Mouse (Mus musculus): ENCODE measurements around the gene Cnn1.

The Cnn1 gene

GRCm38 (mm10) chr9:22098993-22099696 lies at the start of gene Cnn1:
Cnn1 (plus strand) TSS chr9:22099216.
- peak; percentile 40 for DNase-seq (ENCODE audit: low read depth, low spot score)

- no peak for DNase-seq (ENCODE audit: low read depth, low spot score)
These were observed 49.7 kb upstream of the Cnn1 start for GRCm38 (mm10) chr9:22049315-22049714.

DNA sequence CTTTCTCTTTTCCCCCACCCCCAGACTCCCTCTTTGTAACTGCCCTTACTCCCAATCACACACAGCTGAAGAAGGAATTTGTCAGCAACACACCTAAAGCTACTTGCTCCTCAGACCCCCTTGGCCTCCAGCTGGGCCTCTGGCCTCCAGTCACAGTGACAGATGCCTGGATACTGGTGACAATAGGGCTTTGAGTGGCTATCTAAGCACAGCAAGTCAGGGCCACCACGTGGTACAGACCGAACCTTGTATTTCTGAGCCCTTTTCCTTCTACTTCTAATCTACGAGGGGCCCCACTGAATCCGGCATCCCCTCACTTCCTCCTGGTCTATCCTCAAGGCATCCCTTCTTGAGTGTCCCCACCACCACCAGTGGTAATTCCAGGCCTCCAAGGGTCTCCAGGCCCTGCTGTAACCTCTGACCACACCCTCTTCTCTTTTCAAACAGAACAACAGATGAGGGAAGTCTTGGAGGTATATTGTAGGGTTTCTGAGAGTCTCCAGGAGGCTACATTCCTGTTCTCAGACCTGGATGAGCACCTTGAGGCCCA lies 49.2 kb upstream of the Cnn1 start:
- DNase-seq (ENCODE audit: low read depth, low spot score) = no peak

- DNase-seq (ENCODE audit: low read depth, low spot score) = peak; percentile 93
These were observed 48.6 kb upstream of the Cnn1 start for GRCm38 (mm10) chr9:22050351-22050889.

GRCm38 (mm10) chr9:22051161-22051957 lies 47.7 kb upstream of the Cnn1 start:
- DNase-seq (ENCODE audit: low read depth, low spot score) = peak; percentile 26

DNA sequence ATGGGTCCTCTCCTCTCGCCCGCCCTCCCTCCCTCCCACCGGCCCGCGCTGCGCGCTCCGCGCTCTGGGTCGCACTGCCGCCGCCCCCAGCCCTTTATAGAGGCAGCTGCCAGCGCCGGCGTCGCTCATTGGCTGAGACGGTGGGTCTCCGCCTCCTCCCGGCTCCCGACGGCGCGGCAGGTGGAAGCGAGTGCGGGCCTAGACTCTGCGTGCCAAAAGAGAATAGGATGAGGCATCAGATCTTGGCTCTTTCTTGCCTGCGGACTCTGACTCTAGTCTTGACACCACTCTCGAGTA lies 47.1 kb upstream of the Cnn1 start, which contains the start of gene Elavl3:
TSS of gene Elavl3 (minus strand) at position 66 of the 297 bp plus-strand sequence.
- peak; percentile 87 for DNase-seq (ENCODE audit: low read depth, low spot score)

- peak; percentile 61 for DNase-seq (ENCODE audit: low read depth, low spot score)
These were observed 45.4 kb upstream of the Cnn1 start for GRCm38 (mm10) chr9:22053657-22054056.

DNA sequence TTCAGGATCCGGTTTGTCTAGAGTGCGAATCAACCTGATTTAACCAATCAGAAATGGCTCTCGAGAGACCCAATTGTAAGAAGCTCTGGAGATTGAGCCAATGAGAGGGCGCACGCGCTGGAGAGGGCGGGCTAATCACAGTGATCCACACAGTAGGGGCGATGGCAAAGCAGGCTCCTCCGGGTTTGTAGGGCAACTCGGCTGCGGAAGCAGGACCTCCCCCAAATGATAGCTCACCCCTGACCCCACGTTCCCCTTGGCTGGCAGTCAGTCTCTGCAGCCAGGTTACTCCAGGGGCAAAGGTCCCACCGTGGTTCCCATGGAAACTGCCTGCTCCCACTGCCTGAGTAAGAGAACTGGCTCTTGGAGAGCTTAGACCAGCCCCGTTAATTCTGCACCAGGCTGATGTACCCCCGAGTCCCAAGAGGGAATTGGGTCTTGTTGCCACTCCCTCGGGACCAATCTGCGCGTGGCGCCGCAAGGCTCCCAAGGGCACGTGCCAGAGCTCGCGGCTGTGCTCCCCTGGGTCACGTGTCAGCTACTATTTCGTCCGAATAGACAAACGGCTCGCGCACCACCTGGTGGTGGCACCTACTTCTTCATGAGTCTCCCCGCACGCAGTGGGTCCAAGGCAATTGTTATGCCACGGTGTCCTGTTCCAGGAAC lies 44.5 kb upstream of the Cnn1 start:
- DNase-seq (ENCODE audit: low read depth, low spot score) = peak; percentile 95

GRCm38 (mm10) chr9:22055713-22056112 lies 43.3 kb upstream of the Cnn1 start:
- DNase-seq (ENCODE audit: low read depth, low spot score) = no peak

- no peak for DNase-seq (ENCODE audit: low read depth, low spot score)
These were observed 42.6 kb upstream of the Cnn1 start for GRCm38 (mm10) chr9:22056303-22056910.

GRCm38 (mm10) chr9:22057031-22057517 lies 41.9 kb upstream of the Cnn1 start:
- no peak for DNase-seq (ENCODE audit: low read depth, low spot score)

DNA sequence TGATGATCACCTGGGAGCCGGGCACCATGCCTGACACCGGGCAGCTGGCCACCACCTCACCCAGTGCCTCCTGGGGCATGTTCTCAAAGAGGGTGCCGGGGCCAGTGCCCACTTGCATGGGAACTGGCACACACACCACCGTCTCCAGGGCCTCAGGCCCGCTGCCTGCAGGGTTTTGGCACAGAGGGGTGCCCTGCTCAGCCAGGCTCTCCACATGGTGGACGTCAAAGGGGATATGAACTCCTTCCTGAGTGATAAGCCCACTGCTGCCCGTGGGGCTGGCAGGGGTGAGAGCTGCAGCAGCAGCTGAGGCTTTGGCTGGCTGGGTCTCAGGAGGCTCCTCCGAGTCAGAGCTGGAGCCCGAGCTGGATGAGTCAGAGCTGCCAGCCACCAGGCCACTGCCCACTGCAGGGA lies 41.0 kb upstream of the Cnn1 start:
- no peak for DNase-seq (ENCODE audit: low read depth, low spot score)

GRCm38 (mm10) chr9:22061339-22061738 lies 37.7 kb upstream of the Cnn1 start:
- DNase-seq (ENCODE audit: low read depth, low spot score) = no peak

- DNase-seq (ENCODE audit: low read depth, low spot score) = no peak
These were observed 34.7 kb upstream of the Cnn1 start for GRCm38 (mm10) chr9:22064341-22064740.

GRCm38 (mm10) chr9:22065642-22066041 lies 33.4 kb upstream of the Cnn1 start:
- no peak for DNase-seq (ENCODE audit: low read depth, low spot score)

DNA sequence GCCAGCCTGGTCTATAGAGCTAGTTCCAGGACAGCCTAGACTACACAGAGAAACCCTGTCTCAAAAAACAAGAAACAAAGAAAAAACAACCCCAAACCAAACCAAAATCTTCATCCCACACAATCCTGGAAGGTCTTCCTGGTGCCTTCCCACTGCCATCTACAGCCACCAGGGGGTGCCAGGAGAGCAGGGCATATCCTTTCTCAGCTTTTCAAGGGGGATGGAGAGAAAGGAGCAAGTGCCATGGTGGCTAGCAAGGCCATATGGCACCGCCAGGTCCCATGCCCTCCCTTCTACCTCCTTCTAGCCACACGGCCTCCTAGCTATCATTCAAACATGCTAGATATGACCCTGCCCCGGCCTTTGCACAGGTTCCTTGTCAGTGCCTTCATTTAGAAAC lies 32.6 kb upstream of the Cnn1 start:
- peak; percentile 72 for DNase-seq (ENCODE audit: low read depth, low spot score)

- DNase-seq (ENCODE audit: low read depth, low spot score) = no peak
These were observed 31.8 kb upstream of the Cnn1 start for GRCm38 (mm10) chr9:22067195-22067594.

GRCm38 (mm10) chr9:22069881-22070553 lies 29.0 kb upstream of the Cnn1 start:
- no peak for DNase-seq (ENCODE audit: low read depth, low spot score)

GRCm38 (mm10) chr9:22070791-22071573 lies 28.0 kb upstream of the Cnn1 start, which contains the start of the genes Gm49318 and Zfp653:
Gm49318 (minus strand) TSS chr9:22071259.
Zfp653 (minus strand) TSS chr9:22071376.
- DNase-seq (ENCODE audit: low read depth, low spot score) = peak; percentile 99

DNA sequence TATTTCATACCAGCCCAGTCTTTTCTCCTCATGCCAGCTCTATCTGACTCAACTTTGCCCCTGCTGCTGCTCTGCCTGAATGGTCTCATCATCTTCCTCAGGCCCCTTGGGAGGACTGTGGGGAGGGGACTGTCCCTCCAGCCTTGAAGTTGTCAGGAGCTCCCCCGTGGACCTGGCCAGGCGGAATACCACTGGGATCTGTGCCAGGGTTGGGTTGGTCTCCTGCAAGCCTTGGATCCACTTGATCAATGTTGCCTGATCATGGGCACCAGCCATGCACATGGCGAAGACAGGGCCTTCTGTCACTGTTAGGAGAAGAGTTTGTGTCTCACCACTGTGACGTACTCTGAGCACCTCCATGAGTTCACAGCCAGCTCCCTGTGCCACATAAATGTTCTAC lies 26.7 kb upstream of the Cnn1 start:
- no peak for DNase-seq (ENCODE audit: low read depth, low spot score)
